Mouse (Mus musculus) G1E (cell line): ENCODE data around the gene Olfr1232. TPM values are rescaled to one million over a fixed set of nuclear protein-coding genes. Genes with fewer than 3 reads are reported as not detected.

ENCODE experiments used
- ATAC-seq: 2 replicates; pipeline ENCODE4 v1.8.0; 2016; ENCODE audit warnings: mild to moderate bottlenecking; ENCODE audit not compliant: insufficient number of reproducible peaks, poor library complexity, low FRiP score, severe bottlenecking; ENCODE audit errors: extremely low read depth
- DNase-seq: peaks from one replicate; pipeline ENCODE4 v3.0.0; 2012; ENCODE audit warnings: low spot score
- H3K27me3 ChIP-seq: 2 replicates; pipeline ENCODE4 v1.6.1; 2012; ENCODE audit warnings: mild to moderate bottlenecking, low read length, inconsistent platforms; ENCODE audit not compliant: insufficient read depth
- H3K36me3 ChIP-seq: replicated peaks from 2 replicates; pipeline ENCODE3; 2012; ENCODE audit warnings: mild to moderate bottlenecking, inconsistent platforms
- H3K4me1 ChIP-seq: 2 replicates; pipeline ENCODE4 v1.6.1; 2012; ENCODE audit warnings: low read depth, low read length, inconsistent platforms, mixed read lengths; ENCODE audit not compliant: insufficient read depth
- H3K4me3 ChIP-seq: 2 replicates; pipeline ENCODE4 v1.5.1; 2012; ENCODE audit warnings: low read depth, mild to moderate bottlenecking, inconsistent platforms, low read length, moderate library complexity, mixed read lengths
- H3K9me3 ChIP-seq: replicated peaks from 2 replicates; pipeline ENCODE4 v1.6.1; 2012; ENCODE audit warnings: inconsistent platforms
- CTCF ChIP-seq: IDR thresholded peaks from 2 replicates; pipeline ENCODE4 v1.5.1; 2012; ENCODE audit warnings: low read depth, low read length, inconsistent platforms, mixed read lengths
- GATA1 ChIP-seq: IDR thresholded peaks from 2 replicates; pipeline ENCODE4 v1.6.1; 2012; ENCODE audit warnings: borderline replicate concordance, low read length, inconsistent platforms, mixed read lengths
- GATA2 ChIP-seq: IDR thresholded peaks from 2 replicates; pipeline ENCODE4 v1.6.1; 2012; ENCODE audit warnings: low read depth, low read length, inconsistent platforms, borderline replicate concordance
- POLR2AphosphoS5 ChIP-seq: IDR thresholded peaks from 2 replicates; pipeline ENCODE4 v1.6.1; 2012; ENCODE audit warnings: low read depth, low read length, inconsistent platforms; ENCODE audit not compliant: insufficient replicate concordance
- TAL1 ChIP-seq: conservative IDR thresholded peaks from 2 replicates; pipeline ENCODE4 v1.6.1; 2012; ENCODE audit warnings: low read depth, low read length, inconsistent platforms, mixed read lengths
- polyA plus RNA-seq: library from polyadenylated mRNA; stranded (reverse); fragments of >175 nt; gene quantifications from 2 replicates; pipeline ENCODE4 v1.2.3, GENCODE M21; 2012
- total RNA-seq, 2 experiments: library from RNA; stranded (forward) in 1 of 2; stranded (reverse) in 1 of 2; fragments of 200-1000 nt in 1 of 2; fragments of >200 nt in 1 of 2; fragmentation: Nextera tagmentation in 1 of 2; gene quantifications; 2 replicates each; pipeline ENCODE4 v1.2.3; 2014 to 2017

Olfr1232 gene
- total RNA-seq (2014; fragmentation: Nextera tagmentation), result not detected in 2 replicates
- total RNA-seq (2017), result not detected in 2 replicates
- not detected in 2 replicates for polyA plus RNA-seq

DNA sequence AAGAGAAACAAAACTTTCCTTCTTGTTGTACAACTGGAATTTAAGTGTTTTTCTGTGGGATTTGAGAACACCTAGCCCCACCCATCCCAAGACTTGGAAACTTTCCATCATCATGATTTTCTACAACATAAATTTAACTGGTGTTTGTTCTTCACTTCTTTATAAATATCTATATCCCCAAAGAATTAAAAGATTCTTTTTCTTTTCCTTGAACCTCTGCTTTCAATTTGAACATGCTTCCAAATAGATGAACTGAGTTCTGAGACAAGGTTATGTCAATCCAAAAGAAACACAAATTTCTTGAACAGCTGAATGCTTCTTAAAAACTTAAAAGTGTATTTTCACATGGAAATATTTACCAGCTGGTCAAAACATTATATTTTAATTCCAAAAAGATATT is at the start of gene Olfr1232:
Gene Olfr1232, minus strand, starts transcription at position 101 of the 400 bp plus-strand sequence.
- no peak for TF ChIP-seq CTCF
- no peak for TF ChIP-seq GATA1
- TF ChIP-seq GATA2, result no peak
- no peak for TF ChIP-seq POLR2AphosphoS5
- no peak for TF ChIP-seq TAL1

DNA sequence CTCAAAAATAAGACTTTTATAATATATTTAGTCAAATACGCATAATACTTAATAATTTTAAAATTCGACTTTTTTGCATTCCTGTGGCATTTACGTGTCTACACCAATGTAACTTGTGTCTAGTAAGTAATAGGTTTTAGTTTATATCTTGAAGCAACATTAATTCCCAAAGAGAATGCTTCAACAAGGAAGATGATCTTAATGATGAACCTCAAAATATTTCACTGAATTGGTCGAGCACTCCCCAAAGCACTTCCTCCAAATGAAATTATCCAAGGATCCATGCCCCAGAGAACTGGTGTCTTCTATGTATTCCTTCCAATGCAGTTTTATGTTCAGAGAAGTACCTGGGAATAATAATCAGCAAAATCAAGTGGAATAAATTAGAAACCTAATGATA is 35.3 kb upstream of the Olfr1232 start, which contains the start of gene Olfr1234:
Gene Olfr1234, minus strand, starts transcription at position 101 of the 400 bp plus-strand sequence.
- Histone ChIP-seq H3K4me1 (no peaks in the 10 kb centered on the region), H3K9me3 (no peaks in the 10 kb centered on the region), H3K27me3 (no peaks in the 10 kb centered on the region), H3K4me3 (no peak within 1 kb of the TSS), H3K36me3 (no peaks in the 10 kb centered on the region)
- TF ChIP-seq TAL1, result no peak
- no peak for ATAC-seq
- no peak for DNase-seq

More for the DNA sequence above, at the start of gene Olfr1232:
- Histone ChIP-seq H3K9me3 (no peaks in the 10 kb centered on the region; the same call in 1 of the 2 replicates), H3K36me3 (no peaks in the 10 kb centered on the region), H3K4me1 (no peaks in the 10 kb centered on the region), H3K27me3 (no peaks in the 10 kb centered on the region), H3K4me3 (no peak within 1 kb of the TSS)
- no peak for DNase-seq
- no peak for ATAC-seq

DNA sequence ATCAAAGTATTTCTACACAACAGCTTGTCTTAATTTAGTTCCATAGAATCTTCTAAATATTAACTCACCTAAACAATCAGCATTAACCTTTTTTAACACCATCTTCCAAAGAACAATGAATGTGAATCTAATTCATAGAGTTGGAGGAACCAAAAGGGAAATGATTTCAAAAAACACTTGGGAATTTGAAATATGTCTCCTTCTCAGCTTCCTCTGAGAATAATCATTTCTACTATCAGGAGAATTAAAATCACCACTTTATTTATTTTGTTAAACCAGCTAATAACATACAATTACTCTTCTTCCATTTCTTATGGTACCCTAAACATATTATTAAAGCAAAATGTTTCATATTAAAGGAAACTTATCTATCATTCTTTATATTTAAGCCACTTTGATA is 12.8 kb upstream of the Olfr1232 start, which contains the start of gene Olfr1233:
Gene Olfr1233, minus strand, starts transcription at position 101 of the 400 bp plus-strand sequence.
- DNase-seq (no peak), ATAC-seq (no peak)
- Histone ChIP-seq H3K4me3 (no peak within 1 kb of the TSS), H3K27me3 (no peaks in the 10 kb centered on the region), H3K4me1 (no peaks in the 10 kb centered on the region), H3K9me3 (0 out of 2 replicates have a peak, but pooled peaks cover 2% of the 10 kb centered on the region), H3K36me3 (no peaks in the 10 kb centered on the region)
- TF ChIP-seq POLR2AphosphoS5, result no peak
- TF ChIP-seq GATA1, result no peak
- TF ChIP-seq CTCF, result no peak
- no peak for TF ChIP-seq TAL1
- no peak for TF ChIP-seq GATA2

DNA sequence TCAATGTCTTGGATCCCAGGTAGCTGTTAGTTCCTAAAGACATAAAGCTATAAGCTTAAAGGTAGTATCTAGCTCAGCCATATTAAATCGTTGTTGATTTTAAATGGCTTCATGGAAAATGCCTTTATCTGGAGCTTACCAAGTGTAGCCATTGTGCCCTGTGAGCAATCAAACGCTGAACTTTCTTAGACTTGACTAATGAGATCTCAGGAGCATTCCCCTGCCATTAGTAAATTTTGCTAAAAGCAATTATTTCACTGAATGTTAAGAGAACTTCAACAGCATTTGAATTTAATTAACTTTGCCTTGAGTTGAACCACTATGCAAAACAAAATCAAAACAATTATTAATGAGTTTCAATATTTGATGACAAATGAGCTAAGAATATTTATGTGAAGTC is 22.5 kb downstream of the Olfr1232 start, which contains the start of gene Olfr1231:
Gene Olfr1231, minus strand, starts transcription at position 101 of the 400 bp plus-strand sequence.
- Histone ChIP-seq H3K27me3 (no peaks in the 10 kb centered on the region), H3K36me3 (no peaks in the 10 kb centered on the region), H3K4me1 (no peaks in the 10 kb centered on the region), H3K4me3 (no peak within 1 kb of the TSS), H3K9me3 (0 out of 2 replicates have a peak, but pooled peaks cover 2% of the 10 kb centered on the region)
- ATAC-seq (no peak), DNase-seq (no peak)
- TF ChIP-seq GATA1 (no peak), POLR2AphosphoS5 (no peak), GATA2 (no peak), TAL1 (no peak), CTCF (no peak)

DNA sequence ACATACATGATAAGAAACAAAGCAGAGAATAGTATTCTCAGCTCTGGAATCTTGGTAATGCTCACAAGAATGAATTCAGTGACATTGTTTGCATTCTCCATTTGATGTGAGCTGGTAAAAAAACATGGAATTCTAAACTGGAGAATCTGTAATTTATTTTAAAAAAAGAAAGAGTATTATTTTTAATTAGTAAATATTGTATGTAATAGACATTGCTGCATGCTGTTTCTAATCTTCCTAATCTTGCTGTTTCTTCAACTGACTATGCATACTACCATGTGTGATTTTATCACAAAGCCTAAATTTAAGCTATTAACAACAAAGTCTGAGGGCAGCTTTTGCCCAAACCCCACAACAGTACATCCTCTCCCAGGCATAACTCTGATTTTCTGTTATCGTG is 32.3 kb downstream of the Olfr1232 start, which contains the start of gene Olfr1230:
Gene Olfr1230, minus strand, starts transcription at position 101 of the 400 bp plus-strand sequence.
- DNase-seq (no peak), ATAC-seq (no peak)
- Histone ChIP-seq H3K9me3 (peaks cover 3% of the 10 kb centered on the region; the same call in 1 of the 2 replicates), H3K4me3 (no peak within 1 kb of the TSS), H3K4me1 (no peaks in the 10 kb centered on the region), H3K27me3 (no peaks in the 10 kb centered on the region), H3K36me3 (no peaks in the 10 kb centered on the region)
- no peak for TF ChIP-seq GATA2
- no peak for TF ChIP-seq GATA1
- TF ChIP-seq POLR2AphosphoS5, result no peak
- no peak for TF ChIP-seq TAL1
- TF ChIP-seq CTCF, result no peak

DNA sequence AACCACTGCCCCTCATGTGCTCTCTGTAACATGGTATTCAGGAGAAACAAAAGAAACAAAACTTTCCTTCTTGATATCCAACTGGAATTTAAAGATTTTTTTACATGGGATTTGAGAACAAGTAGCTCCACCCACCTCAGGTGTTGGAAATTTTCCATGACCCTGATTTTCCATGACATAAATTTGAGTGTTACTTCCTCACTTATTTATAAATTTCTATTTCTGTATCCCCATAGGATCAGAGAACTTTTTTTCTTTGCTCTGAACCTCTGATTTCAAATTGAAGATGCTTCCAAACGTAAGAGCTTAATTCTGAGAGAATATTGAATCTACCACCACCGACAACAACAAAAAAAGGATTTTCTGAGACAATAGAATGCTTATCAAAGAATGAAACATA is 41.6 kb downstream of the Olfr1232 start, which contains the start of gene Olfr1229:
Gene Olfr1229, minus strand, starts transcription at position 101 of the 400 bp plus-strand sequence.
- Histone ChIP-seq H3K4me3 (no peak within 1 kb of the TSS), H3K27me3 (no peaks in the 10 kb centered on the region), H3K4me1 (no peaks in the 10 kb centered on the region), H3K9me3 (no peaks in the 10 kb centered on the region), H3K36me3 (no peaks in the 10 kb centered on the region)
- no peak for DNase-seq
- no peak for TF ChIP-seq GATA1
- TF ChIP-seq POLR2AphosphoS5, result no peak
- no peak for TF ChIP-seq CTCF
- TF ChIP-seq GATA2, result no peak
- no peak for TF ChIP-seq TAL1
- ATAC-seq, result no peak

Other genes starting within 250 kb of the Olfr1232 start
Only the 20 nearest of the 21 such genes appear.
- not detected in 2 replicates for gene Olfr1219, start 246.2 kb downstream of the Olfr1232 start, total RNA-seq (2014; fragmentation: Nextera tagmentation)
- 0.22 TPM in 1 of 2 replicates, not detected in the other for gene Olfr1219, start 246.2 kb downstream of the Olfr1232 start, total RNA-seq (2017)
- gene Olfr1219, start 246.2 kb downstream of the Olfr1232 start, polyA plus RNA-seq, result not detected in 2 replicates
- gene Olfr1220, start 222.8 kb downstream of the Olfr1232 start, total RNA-seq (2014; fragmentation: Nextera tagmentation), result 0.15 TPM in 1 of 2 replicates, not detected in the other
- 0.05 and 0.12 TPM in 2 replicates for gene Olfr1220, start 222.8 kb downstream of the Olfr1232 start, total RNA-seq (2017)
- gene Olfr1220, start 222.8 kb downstream of the Olfr1232 start, polyA plus RNA-seq, result not detected in 2 replicates
- not detected in 2 replicates for gene Olfr1221, start 212.4 kb downstream of the Olfr1232 start, total RNA-seq (2014; fragmentation: Nextera tagmentation)
- 0.06 and 0.11 TPM in 2 replicates for gene Olfr1221, start 212.4 kb downstream of the Olfr1232 start, total RNA-seq (2017)
- gene Olfr1221, start 212.4 kb downstream of the Olfr1232 start, polyA plus RNA-seq, result not detected in 2 replicates
- not detected in 2 replicates for gene Olfr1222, start 196.6 kb downstream of the Olfr1232 start, total RNA-seq (2014; fragmentation: Nextera tagmentation)
- gene Olfr1222, start 196.6 kb downstream of the Olfr1232 start, total RNA-seq (2017), result 0.16 and 0.29 TPM in 2 replicates
- gene Olfr1222, start 196.6 kb downstream of the Olfr1232 start, polyA plus RNA-seq, result not detected in 2 replicates
- gene Olfr1223, start 178.1 kb downstream of the Olfr1232 start, total RNA-seq (2014; fragmentation: Nextera tagmentation), result not detected in 2 replicates
- 0.06 TPM in 1 of 2 replicates, not detected in the other for gene Olfr1223, start 178.1 kb downstream of the Olfr1232 start, total RNA-seq (2017)
- gene Olfr1223, start 178.1 kb downstream of the Olfr1232 start, polyA plus RNA-seq, result not detected in 2 replicates
- gene Olfr1224-ps1, start 165.6 kb downstream of the Olfr1232 start, total RNA-seq (2014; fragmentation: Nextera tagmentation), result not detected in 2 replicates
- not detected in 2 replicates for gene Olfr1224-ps1, start 165.6 kb downstream of the Olfr1232 start, total RNA-seq (2017)
- not detected in 2 replicates for gene Olfr1224-ps1, start 165.6 kb downstream of the Olfr1232 start, polyA plus RNA-seq
- gene Olfr1225, start 155.0 kb downstream of the Olfr1232 start, total RNA-seq (2014; fragmentation: Nextera tagmentation), result not detected in 2 replicates
- 0.16 and 0.41 TPM in 2 replicates for gene Olfr1225, start 155.0 kb downstream of the Olfr1232 start, total RNA-seq (2017)
- not detected in 2 replicates for gene Olfr1225, start 155.0 kb downstream of the Olfr1232 start, polyA plus RNA-seq
- not detected in 2 replicates for gene Olfr1226, start 129.6 kb downstream of the Olfr1232 start, total RNA-seq (2014; fragmentation: Nextera tagmentation)
- 0.12 and 0.16 TPM in 2 replicates for gene Olfr1226, start 129.6 kb downstream of the Olfr1232 start, total RNA-seq (2017)
- not detected in 2 replicates for gene Olfr1226, start 129.6 kb downstream of the Olfr1232 start, polyA plus RNA-seq
- not detected in 2 replicates for gene Olfr1228, start 75.6 kb downstream of the Olfr1232 start, total RNA-seq (2014; fragmentation: Nextera tagmentation)
- 0.05 TPM in 1 of 2 replicates, not detected in the other for gene Olfr1228, start 75.6 kb downstream of the Olfr1232 start, total RNA-seq (2017)
- gene Olfr1228, start 75.6 kb downstream of the Olfr1232 start, polyA plus RNA-seq, result not detected in 2 replicates
- gene Olfr1229, start 41.7 kb downstream of the Olfr1232 start, total RNA-seq (2014; fragmentation: Nextera tagmentation), result not detected in 2 replicates
- gene Olfr1229, start 41.7 kb downstream of the Olfr1232 start, total RNA-seq (2017), result 0.16 and 0.17 TPM in 2 replicates
- gene Olfr1229, start 41.7 kb downstream of the Olfr1232 start, polyA plus RNA-seq, result not detected in 2 replicates
- gene Olfr1230, start 32.4 kb downstream of the Olfr1232 start, total RNA-seq (2014; fragmentation: Nextera tagmentation), result not detected in 2 replicates
- 0.41 TPM in 1 of 2 replicates, not detected in the other for gene Olfr1230, start 32.4 kb downstream of the Olfr1232 start, total RNA-seq (2017)
- gene Olfr1230, start 32.4 kb downstream of the Olfr1232 start, polyA plus RNA-seq, result not detected in 2 replicates
- not detected in 2 replicates for gene Olfr1231, start 22.6 kb downstream of the Olfr1232 start, total RNA-seq (2014; fragmentation: Nextera tagmentation)
- gene Olfr1231, start 22.6 kb downstream of the Olfr1232 start, total RNA-seq (2017), result 0.12 and 0.22 TPM in 2 replicates
- not detected in 2 replicates for gene Olfr1231, start 22.6 kb downstream of the Olfr1232 start, polyA plus RNA-seq
- gene Olfr1233, start 12.7 kb upstream of the Olfr1232 start, total RNA-seq (2014; fragmentation: Nextera tagmentation), result not detected in 2 replicates
- under 0.01 and 0.16 TPM in 2 replicates for gene Olfr1233, start 12.7 kb upstream of the Olfr1232 start, total RNA-seq (2017)
- not detected in 2 replicates for gene Olfr1233, start 12.7 kb upstream of the Olfr1232 start, polyA plus RNA-seq
- not detected in 2 replicates for gene Olfr1234, start 35.2 kb upstream of the Olfr1232 start, total RNA-seq (2014; fragmentation: Nextera tagmentation)
- gene Olfr1234, start 35.2 kb upstream of the Olfr1232 start, total RNA-seq (2017), result 0.06 and 0.22 TPM in 2 replicates
- gene Olfr1234, start 35.2 kb upstream of the Olfr1232 start, polyA plus RNA-seq, result not detected in 2 replicates
- gene Olfr1238, start 80.0 kb upstream of the Olfr1232 start, total RNA-seq (2014; fragmentation: Nextera tagmentation), result not detected in 2 replicates
- 0.11 and 0.12 TPM in 2 replicates for gene Olfr1238, start 80.0 kb upstream of the Olfr1232 start, total RNA-seq (2017)
- not detected in 2 replicates for gene Olfr1238, start 80.0 kb upstream of the Olfr1232 start, polyA plus RNA-seq
- gene Olfr1239, start 90.7 kb upstream of the Olfr1232 start, total RNA-seq (2014; fragmentation: Nextera tagmentation), result not detected in 2 replicates
- 0.16 and 0.23 TPM in 2 replicates for gene Olfr1239, start 90.7 kb upstream of the Olfr1232 start, total RNA-seq (2017)
- gene Olfr1239, start 90.7 kb upstream of the Olfr1232 start, polyA plus RNA-seq, result not detected in 2 replicates
- not detected in 2 replicates for gene Olfr1240, start 113.3 kb upstream of the Olfr1232 start, total RNA-seq (2014; fragmentation: Nextera tagmentation)
- gene Olfr1240, start 113.3 kb upstream of the Olfr1232 start, total RNA-seq (2017), result 0.05 and 0.23 TPM in 2 replicates
- gene Olfr1240, start 113.3 kb upstream of the Olfr1232 start, polyA plus RNA-seq, result not detected in 2 replicates
- not detected in 2 replicates for gene Olfr1241, start 157.5 kb upstream of the Olfr1232 start, total RNA-seq (2014; fragmentation: Nextera tagmentation)
- gene Olfr1241, start 157.5 kb upstream of the Olfr1232 start, total RNA-seq (2017), result 0.06 TPM in 1 of 2 replicates, not detected in the other
- not detected in 2 replicates for gene Olfr1241, start 157.5 kb upstream of the Olfr1232 start, polyA plus RNA-seq
- not detected in 2 replicates for gene Olfr1242, start 168.7 kb upstream of the Olfr1232 start, total RNA-seq (2014; fragmentation: Nextera tagmentation)
- gene Olfr1242, start 168.7 kb upstream of the Olfr1232 start, total RNA-seq (2017), result not detected in 2 replicates
- gene Olfr1242, start 168.7 kb upstream of the Olfr1232 start, polyA plus RNA-seq, result not detected in 2 replicates
- gene Olfr1243, start 201.8 kb upstream of the Olfr1232 start, total RNA-seq (2014; fragmentation: Nextera tagmentation), result not detected in 2 replicates
- gene Olfr1243, start 201.8 kb upstream of the Olfr1232 start, total RNA-seq (2017), result 0.23 and 0.38 TPM in 2 replicates
- not detected in 2 replicates for gene Olfr1243, start 201.8 kb upstream of the Olfr1232 start, polyA plus RNA-seq